Mouse (Mus musculus) spleen, embryonic (tissue): ENCODE measurements at regions not wholly inside any gene's neighbourhood (a gene's known extent, or its start where the extent isn't known, plus 50 kb on each side); places are given as distances from the start of the nearest gene placed in this dataset.

ENCODE experiments used
- CTCF ChIA-PET: fragments of 350-600 bp; sonication (Branson Sonifier 250); formaldehyde crosslinking; loops from one replicate; lab custom pipeline; 2022; lab: Charles Lee

DNA sequence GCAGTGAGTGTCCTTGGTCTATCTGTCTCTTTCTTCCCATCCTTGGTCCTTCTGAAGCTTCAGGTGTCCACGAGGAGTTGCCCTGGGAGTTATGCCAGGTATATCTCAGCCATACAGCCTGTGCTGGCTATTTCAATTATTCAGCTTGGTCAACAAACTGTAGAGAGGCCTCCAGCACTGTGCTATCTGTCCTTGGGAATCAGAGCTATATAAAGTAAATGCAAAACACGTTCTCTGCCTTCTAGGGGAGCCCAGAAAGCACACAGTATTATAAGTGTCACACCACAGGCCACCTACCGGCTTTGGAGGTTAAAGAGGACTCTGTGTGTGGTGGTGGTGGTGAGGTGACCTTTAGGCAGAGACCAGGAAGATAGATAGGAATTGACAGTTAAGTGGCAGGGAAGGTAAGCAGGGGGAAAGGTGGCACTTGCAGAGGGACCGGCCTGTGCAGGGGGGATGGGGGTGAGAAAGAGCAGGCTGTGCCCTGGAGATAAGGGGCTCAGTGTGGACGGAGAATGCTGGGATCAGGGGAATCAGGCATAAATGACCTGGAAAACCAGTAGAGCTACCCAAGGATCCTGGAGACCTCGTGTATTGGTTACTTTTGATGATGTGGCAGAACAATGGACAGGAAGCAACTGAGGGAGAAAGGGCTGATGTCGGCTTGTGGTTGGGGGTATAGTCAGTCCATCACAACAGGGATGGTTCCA is 425.9 kb downstream of the Fut8 start:
- CTCF ChIA-PET, result no interaction called here

DNA sequence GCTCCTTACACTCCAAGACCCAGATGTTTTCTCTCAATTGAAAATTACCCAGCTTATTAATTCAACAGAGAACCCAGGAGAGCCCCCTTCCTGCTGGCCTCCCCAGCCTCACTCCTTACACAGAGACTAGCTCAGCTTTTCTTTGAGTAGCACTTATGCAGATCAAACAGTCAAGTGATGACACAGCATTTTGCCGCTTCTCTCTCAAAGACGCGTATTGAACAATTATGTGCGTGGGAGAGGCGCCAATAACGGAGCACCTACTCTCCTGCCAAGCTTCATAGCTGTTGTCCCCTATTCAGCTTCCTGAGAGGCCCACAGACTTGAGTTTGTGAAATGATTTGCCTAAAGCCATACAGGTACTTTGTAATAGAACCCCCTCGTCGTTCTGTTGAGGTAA is 428.5 kb downstream of the Fut8 start:
- CTCF ChIA-PET, result no interaction called here

DNA sequence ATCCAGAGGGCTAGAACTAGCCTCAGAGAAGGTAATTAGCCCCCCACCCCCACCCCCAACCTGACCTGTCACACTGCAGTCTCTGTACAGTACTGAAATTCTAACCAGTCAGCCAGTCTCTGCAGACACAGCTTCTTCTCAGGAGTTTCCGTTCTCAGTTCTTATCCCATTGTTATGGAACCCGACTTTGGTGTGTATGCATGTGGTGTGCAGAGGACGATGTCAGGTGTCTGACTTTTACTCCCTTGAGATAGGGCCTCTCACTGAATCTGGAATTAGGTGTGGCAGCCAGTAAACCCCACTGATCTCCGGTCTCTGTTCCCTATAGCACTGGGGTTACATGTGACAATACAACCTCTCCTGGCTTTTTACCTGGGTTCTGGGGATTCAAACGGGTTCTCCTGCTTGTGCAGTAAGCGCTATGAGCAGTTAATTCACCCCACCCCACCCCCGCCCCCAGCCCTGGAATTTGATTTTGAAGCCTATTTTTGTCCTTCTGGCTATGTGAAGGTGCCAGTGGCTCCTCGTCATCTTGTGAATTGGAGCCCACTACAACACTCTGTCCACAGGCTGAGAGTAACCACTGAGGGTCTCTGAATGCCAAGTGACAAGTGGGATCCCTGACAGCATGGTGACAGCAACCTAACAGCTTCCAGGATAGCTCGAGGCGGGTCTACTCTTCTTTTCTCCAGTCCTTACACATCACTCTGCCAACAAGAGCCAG is 429.4 kb downstream of the Fut8 start:
- CTCF ChIA-PET, result interaction anchor here (0.7 to 1.0 kb wide), 2 partner anchors 10 to 666 kb away, joined by 4 to 5 read pairs; no protein-coding TSS in a partner anchor

DNA sequence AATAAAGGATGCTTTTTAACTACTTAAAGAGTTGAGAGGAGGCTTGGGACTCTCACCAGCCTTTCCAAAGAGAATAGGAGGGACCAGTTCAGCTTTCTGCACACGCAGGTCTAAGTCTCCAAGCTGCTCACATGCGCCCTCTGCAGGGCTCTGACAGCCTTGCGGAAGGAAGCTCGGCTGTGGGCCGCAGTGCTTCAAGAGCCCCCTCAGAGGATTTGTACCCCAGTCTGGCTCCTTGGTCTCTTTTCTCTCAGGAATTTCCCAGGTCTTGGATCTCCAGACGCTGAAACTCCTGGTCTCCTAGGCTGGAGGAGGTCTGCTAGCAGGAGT is 429.9 kb downstream of the Fut8 start:
- CTCF ChIA-PET, result interaction anchor here (0.7 to 1.0 kb wide), 2 partner anchors 10 to 667 kb away, joined by 4 to 5 read pairs; no protein-coding TSS in a partner anchor

DNA sequence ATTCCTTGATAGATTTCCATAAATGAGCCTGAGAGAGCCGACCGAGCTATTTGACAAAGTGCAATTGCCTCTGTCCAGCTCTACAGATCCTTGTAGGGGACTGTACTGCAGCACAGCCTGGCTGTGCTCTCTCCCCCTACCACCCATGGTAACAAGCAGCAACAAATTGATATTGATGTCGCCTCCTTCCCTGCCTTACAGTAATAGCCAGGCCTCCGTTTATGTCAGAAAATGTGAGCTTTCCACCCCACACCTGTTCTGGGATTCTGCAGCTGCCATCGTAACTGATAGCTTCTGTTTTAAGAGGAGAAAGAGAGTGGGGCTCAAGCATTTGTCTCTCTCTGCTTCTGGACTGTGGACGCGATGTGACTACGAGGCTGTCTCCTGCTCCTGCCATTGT is 432.6 kb downstream of the Fut8 start:
- CTCF ChIA-PET, result no interaction called here

DNA sequence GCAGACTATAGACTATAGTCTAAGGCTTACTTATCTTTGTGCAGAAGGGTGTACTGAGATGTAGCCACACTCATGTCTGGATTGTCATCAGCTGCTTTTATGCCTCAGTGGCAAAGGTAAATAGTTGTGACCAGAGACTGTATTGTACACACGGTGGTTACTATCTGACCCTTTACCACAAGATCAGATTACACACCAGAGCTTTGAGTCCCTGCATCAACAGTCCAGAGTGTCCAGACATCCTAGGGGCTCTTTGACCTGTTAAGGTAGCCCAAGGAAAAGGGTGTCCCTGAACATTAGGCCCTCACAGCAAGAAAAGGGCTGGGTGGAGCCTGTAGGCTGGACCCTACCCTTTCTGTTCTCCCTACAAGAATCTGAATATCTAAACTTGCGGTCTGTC is 436.4 kb downstream of the Fut8 start:
- CTCF ChIA-PET, result interaction anchor here (0.6 to 1.1 kb wide), 3 partner anchors 673 to 1729 kb away, joined by 3 to 6 read pairs (median 4); no protein-coding TSS in a partner anchor

DNA sequence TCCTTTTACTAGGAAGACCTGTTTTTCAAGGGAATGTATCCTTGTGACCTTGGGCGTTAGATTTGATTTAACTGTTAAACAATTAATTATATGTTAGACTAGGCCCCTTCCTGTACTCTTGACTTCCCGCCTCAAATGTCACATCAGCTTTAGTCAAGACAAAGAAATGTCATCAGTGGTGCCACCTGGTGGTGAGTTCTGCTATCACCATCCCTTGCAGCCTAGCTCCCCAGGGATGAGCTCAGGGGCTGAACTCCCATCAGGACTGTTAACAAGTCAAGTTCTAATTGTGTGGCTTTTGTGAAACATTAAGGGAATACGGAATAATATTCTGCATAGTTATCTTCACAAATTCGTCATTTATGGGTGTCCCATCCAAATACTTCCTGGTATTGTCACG is 436.8 kb downstream of the Fut8 start:
- CTCF ChIA-PET, result interaction anchor here (1.1 kb wide), 1 partner anchor 674 kb away, joined by 3 read pairs; no protein-coding TSS in a partner anchor

DNA sequence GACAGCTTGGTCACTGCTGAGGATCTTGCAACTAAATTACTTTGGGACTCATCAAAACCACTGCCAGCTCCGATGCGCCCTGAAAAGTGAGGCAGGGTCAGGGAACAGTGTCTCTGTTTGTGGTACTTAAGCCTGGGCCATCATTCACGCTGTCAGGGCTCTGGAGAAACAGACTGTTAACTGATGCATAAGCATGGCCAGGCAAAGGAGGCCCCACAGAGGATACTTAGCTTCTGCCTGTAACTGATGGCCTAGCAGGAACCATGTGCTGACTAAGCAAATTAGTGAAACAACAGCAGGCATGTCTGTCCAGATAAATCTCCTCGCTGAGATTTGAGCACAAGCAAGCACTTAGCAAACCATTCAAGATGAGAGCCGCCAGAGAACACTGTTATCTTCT is 440.1 kb downstream of the Fut8 start:
- CTCF ChIA-PET, result no interaction called here

DNA sequence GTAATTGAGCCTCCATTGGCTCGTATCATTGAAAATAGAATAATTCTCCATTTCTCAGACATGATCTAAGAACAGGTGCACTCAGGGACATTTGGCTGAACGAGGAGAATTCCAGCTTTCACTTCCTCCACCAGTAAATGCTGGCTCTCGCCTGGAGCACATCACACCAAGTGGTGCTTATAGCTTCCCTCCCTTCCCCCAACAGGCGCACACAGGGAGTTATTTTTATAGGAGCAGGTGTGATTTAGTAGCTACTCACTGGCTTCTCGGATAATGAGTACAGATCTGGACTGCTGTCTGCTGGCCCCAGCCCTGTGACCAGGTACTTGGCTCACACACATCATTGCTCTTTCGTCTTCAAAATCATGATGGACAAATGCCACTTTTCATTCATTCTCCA is 456.2 kb downstream of the Fut8 start:
- CTCF ChIA-PET, result no interaction called here

DNA sequence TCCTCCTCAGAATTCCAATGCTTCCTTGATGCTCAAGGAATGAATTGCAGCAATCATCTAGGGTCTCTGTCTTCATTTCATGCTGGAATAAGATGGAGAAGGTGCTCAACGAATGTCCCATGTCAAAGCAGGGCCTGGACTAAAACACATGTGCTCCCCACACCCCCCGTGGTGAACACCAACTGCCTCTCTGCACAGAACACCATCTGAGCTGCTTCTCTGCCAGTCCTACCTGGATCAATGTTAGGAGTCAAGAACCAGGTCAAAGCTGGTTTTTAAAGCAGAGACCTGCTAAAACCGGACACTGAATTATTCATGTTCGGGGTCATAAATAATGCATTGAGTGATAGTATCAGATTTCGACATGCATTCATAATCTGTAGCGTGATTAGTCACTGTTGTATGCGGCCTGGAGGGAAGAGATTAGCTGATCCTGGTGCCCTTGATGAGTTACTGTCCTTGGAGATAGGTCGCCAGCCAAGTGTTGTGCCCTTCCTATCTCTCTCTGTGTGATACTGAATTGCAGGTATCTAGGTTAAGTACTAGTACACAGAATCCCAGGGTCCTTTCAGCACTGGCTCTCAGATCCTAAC is 458.2 kb downstream of the Fut8 start:
- CTCF ChIA-PET, result no interaction called here

DNA sequence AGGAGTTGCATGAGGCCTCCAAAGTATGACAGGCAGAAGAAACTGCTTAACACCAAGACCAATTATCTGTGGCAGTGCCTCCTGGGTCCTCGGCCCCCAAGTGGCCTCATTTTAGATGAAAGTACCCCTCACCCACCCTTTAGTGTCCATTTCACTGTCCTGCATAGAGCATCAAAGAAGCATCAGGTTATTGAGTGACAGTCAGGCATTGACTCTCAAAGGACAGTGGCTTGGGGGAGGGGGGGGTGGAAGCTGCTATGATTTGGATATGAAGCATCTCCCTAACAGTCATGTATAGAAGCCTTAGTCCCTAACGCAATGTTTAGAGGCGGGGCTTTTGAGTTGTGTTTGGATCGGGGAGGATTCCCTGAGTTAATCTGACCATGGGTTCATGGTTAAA is 458.7 kb downstream of the Fut8 start:
- CTCF ChIA-PET, result no interaction called here

DNA sequence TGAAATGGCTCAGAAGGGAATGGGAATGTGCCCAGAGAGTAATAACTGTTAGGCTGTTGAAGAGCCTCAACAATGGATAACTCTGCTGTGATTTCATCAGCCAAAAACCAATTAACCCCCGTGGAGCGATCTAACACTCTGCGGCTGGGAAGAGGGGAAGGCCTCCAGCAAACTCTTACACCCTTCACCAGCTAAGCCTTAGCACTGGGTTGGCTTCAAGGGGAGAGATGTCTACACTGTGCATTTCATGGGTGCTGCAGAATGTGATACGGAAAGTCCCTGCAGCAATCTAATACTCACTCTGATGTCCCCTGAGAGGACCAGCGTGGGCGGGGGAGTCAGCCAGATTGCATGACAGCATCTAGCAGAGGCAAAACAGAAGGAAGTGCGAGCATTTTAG is 460.2 kb downstream of the Fut8 start:
- CTCF ChIA-PET, result no interaction called here

DNA sequence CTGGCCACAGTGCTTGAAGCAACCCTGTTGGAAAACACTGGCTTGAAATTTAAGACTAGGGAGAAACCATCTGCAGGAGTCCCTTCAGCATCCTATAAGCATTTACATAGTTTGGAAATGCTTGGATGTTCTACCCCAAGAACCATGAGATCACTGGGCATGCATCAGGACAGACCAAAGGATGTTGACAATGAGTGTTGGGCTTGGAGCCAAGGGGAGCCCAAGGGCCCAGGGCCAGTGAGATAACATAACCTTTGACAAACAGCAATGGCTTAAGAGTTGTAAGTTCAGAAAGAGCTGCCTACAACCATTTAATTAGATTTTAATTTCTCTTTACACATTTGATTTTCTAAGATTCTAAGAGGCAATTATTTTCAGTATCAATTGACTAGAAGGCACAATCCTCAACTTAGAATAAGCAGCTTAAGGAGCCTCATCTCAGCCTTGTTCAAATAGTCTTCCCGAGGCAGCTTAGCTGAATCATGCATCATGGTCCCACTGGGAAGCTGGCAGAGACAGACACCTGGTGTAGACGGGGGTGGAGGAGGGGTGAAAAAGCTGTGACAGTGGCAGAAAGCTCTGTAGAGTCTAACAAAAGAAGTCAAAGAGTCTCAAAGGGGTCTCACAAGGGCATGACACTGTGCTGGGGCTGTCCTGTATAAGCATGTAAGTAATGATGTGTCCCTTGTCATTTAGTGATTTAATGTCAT is 462.1 kb downstream of the Fut8 start:
- CTCF ChIA-PET, result no interaction called here

DNA sequence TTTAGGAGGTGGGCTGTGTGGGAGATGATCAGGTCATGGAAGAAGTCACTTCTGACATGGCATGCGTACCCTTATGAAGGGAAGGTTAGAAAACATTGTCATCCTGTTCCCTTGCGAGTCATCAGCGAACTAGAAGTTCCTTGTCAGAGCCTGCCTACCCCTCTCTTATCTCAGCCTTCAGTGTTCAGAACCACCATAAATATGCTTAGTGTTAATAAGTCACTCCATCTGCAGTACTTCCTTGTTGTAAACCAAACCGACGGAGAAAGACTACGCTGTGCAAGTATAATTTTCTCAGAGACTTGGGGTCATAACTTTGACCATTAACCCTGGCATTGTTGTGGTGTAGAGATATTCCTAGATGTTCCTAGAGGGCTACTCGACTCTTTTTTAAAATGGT is 477.6 kb downstream of the Fut8 start:
- CTCF ChIA-PET, result no interaction called here

DNA sequence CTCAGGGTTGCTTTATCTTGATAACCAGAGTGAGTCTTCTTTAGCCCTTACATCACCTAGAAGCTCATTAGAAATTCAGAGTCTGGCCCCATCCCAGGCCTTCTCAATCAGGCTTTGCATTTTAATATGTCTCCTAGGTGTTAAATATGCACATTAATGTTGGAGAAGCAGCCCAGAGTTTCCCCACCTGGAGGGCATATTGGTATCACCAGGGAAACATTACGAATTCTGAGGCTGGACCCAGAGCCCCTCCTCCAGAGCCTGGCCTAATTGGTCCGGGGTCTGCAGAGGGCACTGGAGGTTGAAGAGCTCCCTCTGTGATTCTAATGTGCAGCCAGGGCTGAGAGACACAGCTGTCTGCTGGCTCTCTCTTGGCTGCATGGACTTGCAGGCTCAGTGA is 478.1 kb downstream of the Fut8 start:
- CTCF ChIA-PET, result no interaction called here

DNA sequence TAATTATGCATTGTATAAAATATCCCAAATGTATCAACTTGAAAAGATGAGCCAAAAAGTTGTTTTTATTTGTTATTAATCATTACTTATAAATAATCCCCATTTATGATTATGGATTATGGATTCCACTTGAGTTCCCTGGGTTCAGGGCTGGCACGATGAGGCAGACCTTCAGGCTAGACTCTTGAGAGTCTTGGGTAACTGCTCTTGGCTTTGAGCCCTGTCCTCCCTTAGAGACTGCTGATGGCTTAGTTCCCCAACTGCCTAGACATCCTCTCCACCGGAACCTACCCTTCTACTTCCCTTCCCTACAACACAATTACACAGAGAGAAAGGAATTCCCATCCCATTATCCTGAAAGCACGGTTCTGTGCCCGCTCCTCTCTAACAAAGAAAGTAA is 466.3 kb upstream of the Gm6657 start:
- CTCF ChIA-PET, result no interaction called here

DNA sequence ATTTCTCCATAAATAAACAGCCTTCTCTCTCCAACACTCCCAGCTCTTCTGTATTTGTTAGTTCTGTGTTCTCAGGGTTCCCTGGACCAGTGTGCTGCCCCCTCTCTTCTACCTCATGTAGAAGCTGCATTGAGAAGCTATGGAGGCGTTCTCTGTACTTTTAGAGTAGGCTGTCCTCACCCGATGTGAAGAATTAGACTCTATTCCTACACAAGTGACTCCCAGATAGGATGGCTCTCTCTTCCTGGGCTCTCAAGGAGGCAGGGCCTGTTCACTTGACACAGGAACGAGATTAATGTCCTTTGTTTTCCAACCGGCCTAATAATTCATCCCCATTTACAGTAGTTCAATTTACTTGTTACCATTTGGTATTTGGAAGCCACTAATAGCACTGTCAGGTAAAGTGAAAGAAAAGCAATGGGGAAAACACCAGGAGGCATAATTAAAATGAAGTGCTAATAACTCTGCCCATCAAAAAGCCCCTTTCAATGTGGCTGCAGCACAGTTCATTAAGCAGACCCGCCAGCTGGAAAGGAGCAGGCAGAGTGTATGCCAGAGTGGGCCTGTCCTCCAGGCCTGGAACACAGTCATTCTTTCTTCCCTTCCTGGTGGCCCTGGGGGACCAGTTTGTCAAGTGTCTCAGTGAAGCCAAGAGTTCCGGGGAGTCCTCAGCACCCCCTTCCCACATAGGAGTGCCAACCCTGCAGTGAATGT is 454.8 kb upstream of the Gm6657 start:
- CTCF ChIA-PET, result interaction anchor here (0.6 kb wide), 1 partner anchor 739 kb away, joined by 4 read pairs; no protein-coding TSS in a partner anchor

DNA sequence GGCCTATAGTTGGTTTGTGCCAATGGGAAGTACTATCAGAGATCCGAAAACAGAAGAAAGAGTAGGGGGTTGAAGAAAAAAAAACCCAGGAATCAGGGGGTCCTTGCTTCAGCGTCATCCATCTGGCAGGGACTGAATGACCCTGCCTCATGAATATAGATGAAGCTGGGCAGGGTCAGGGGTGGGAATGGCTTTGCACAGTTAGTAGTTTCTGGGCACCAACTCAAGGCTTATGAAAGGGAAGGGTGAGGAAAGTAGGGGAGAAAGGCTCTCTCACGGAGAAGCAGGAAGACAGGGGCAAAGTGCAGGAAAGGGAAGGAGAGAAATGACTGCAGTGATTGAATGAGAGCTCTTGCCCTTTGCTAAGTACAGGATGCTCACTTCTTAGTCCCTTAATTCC is 451.3 kb upstream of the Gm6657 start:
- CTCF ChIA-PET, result no interaction called here

DNA sequence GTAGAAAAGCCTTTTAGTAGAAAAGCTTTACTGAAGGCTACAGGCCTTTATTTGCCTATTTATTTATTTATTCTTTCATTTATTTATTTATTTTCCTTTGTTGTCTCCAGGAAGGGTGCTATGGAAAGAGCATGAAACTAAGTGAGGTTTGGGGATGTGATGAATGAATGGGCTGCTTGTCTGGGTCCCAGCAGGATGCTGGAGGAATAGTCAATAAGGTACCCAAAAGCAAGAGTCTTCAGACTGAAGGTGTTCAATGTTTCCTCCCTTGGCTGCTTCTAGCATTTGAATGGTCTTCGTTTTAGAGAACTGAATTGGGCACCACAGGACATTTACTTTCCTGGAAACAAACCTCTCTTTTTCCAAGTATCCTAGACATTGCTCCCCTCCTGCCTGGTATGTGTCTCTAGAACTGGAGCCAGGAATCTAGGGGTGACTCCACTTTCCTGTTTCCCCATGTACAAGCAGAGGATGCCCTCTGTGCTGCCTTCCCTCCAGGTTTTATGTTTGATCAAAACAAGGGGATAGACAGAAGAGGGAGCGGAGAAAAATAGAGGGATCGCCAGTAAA is 444.5 kb upstream of the Gm6657 start:
- CTCF ChIA-PET, result no interaction called here

DNA sequence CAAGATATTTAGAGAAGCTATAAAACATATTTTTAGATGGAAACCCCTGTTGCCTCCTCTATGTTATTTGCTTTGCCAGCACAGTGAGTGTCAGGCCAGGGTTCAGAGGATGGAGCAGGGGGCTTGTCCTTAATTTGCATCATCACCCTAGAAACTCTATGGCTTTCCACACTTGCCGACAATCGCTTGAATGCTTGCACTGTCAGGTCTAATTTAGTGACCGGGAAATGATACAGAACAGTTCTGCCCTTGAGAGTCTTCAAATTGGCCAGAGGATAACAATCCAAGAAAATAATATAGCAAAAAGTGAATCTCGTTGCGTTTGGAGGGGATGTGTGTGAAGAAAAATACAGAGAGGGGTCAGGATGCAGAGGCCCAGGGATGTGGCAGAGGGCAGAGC is 441.9 kb upstream of the Gm6657 start:
- CTCF ChIA-PET, result no interaction called here

DNA sequence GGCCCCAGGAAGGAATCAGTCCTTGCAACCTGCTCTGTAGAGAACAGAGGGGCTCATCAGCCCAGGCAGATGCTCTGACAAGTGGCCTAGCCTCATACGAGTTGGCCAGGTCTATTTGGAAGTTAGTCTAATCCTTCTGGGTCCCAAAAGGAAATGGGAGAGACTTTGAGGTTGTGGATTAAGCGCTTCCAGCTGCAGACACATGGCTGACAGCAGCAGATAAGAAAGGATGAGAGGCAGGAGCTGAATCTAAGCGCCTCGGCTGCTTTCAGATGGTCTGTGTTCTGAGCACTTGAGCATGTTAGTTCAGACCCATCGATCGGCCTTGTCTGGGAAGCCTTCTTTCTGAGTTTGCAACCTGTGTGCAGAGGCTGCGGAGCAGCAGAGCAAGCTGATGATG is 438.0 kb upstream of the Gm6657 start:
- CTCF ChIA-PET, result no interaction called here
